Mouse (Mus musculus): ENCODE measurements around the gene Tmigd1.
"Not testable (repeated sequence)": the region's sequence is repeated elsewhere in the genome, so short reads cannot be mapped to it uniquely, and the experiment has no call there.

The Tmigd1 gene

DNA sequence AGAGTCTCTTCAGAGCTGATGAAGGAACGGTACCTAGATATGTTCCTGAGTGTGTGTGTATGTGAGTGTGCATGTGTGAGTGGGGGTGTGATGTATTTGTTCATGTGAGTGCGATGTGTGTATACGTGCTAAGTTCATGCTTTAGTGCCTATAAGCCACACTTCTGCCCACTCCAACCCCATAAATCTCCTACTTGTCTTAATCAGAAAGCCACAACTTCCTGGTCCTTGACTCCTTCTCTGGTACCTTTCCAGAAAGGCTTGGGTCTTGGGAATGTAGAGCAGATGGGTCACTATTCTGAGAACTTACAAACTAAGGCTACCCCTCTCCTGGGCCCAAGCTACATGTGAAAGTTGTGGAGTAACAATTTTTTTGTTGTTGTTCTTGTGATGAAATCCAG lies 3.2 kb upstream of the Tmigd1 start:
- DNase-seq (ENCODE audit: low spot score in 2 of 2): no peak

DNA sequence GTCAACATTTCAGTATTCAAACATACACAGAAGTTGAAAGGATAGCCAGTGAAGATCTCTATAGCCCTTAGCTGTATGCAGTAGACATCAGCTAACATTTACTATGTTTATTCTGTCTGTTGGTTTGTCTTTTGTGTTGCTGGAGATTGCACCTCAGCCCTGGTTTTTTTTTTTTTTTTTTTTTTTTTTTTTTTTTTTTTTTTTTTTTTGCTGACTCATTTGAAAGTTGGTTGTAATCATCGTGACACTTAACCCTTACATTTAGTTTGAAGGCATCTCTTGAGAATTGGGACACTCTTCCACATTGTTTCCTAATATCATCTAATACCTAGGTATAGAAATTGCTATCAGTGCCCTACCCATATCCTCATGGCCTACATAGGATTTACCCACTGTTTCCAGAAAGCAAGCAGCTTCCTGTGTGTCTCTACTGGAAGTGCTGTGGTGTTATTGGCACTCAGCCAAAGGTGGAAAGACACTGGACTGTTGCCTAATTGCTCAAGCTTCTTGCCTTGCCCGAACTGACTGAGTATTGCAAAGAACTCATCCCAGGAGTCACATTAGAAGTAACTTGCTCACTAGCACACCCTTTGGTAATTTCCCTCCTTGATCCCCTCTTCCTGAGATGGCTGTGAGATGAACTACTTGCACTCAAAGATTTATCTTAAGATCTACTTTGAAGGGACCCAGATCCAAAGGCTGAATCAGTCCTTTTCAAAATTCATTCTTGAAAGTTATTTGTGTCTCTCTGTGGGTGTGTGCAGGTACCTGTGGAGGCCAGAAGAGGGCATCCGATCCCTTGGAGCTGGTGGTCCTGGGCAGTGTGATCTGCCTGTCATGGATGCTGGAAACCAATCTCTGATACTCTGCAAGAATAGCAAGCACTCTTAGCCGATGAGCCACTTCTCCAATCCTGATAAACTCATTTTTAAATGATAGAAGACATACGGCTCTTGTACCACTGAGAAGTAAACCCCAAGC lies 1.9 kb upstream of the Tmigd1 start:
- no peak for DNase-seq (ENCODE audit: low spot score in 2 of 2)

DNA sequence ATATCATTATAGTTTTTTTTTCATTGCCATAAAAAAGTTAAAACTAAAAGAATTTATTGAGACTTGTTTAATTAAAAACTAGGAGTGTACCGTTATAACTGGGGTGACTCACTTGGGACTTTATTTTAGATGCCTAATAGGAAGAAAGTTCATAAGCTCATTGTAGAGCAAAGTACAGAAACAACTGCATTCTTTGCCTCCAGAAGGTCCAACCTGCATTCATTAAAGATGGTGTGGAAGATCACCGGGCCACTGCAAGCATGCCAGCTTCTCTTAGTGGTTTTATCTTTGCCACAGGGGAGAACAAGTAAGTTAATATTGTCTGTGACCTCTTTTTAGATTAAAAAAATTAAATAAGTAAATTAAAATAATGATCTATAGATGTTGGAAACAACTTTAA lies 2.4 kb downstream of the Tmigd1 start:
- no peak for DNase-seq (ENCODE audit: low spot score in 2 of 2)

DNA sequence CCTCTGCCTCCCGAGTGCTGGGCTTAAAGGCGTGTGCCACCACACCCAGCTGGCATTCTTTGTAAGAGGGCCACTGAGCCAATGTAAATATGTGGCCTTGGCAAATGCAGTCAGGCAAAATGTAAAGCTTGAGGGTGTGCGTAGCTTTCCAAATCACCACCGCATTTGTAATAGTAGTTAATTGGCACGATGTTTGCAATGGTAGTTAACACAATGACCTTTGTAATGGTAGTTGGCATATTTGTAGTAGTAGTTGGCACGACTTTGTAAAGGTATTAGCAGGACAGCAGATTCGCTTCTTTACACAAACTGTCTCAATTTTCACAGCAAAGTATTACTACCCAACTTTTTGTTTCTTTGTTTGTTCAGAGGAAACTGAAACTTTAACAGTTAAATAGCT lies 6.7 kb downstream of the Tmigd1 start:
- no peak for DNase-seq (ENCODE audit: low spot score in 2 of 2)

DNA sequence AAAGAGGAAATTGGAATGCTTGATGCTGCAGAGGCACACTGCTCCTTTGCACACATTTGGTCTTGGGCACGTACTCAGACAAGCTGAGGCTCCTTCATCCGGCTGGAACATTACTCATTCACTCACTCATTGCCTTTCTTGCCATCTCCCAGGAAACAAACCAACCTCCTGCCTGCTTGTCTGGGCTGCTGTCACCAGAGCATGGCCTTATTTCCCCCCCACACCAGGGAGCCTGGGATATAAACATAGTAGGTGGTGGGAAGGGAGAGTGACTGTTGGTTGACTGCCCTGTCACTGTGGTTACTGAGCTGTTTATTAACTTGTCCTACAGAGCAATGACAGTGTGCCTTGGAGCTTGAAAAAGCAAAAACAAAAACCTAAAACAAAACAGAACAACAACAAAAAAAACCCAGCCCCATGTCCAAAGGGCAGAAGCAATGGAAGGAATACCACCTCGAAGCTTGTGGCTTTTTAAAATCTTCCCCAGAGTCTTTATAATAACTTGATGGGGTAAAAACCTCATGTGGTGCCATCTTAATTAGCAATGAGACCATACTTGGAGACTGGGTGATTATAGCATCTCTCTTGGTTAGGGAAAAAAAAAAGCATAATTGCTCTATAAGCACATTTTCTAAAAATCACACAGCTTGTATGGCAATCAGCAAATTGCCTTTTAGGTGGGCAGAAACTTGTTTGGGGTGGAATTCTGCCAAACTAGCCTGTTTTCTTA lies 9.5 kb downstream of the Tmigd1 start:
- peak in 1 of 2 experiments; percentile 19 for DNase-seq (ENCODE audit: low spot score in 2 of 2)

DNA sequence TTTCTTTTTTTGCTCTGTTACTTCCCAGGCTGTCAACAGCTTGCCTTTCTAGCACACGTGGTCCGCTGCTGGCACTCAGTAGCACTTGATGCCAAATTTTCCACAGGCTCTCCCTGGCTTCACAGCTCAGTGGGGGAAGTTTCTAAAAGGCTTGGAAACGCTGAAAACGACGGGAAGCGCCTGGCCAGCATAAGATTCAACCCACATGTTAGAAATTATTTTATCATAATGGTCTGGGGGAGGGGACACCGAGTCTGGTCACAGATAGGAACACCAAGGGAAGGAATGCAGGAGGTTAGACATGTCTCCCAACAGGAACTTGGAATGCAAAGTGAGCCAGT lies 10.1 kb downstream of the Tmigd1 start:
- peak in 1 of 2 experiments; percentile 21 for DNase-seq (ENCODE audit: low spot score in 2 of 2)

DNA sequence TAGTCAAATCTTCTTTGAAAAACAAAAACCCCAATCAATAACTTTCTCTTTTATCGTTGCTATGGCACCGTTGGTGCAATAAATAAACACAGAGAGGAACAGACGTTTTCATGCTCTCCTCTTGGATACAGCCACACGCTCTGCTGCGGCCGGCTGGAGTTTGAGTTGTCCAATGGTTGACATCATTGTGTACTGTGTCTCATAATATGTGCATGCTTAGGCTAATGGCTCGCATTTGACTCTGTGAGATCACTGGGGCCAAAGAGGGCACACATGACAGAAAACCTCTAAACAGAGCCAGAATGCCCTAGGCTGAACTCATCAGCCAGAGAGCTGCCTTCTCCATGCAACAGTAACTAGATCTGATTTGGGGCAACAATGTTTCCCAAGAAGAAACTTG lies 12.4 kb downstream of the Tmigd1 start:
- no peak for DNase-seq (ENCODE audit: low spot score in 2 of 2)

DNA sequence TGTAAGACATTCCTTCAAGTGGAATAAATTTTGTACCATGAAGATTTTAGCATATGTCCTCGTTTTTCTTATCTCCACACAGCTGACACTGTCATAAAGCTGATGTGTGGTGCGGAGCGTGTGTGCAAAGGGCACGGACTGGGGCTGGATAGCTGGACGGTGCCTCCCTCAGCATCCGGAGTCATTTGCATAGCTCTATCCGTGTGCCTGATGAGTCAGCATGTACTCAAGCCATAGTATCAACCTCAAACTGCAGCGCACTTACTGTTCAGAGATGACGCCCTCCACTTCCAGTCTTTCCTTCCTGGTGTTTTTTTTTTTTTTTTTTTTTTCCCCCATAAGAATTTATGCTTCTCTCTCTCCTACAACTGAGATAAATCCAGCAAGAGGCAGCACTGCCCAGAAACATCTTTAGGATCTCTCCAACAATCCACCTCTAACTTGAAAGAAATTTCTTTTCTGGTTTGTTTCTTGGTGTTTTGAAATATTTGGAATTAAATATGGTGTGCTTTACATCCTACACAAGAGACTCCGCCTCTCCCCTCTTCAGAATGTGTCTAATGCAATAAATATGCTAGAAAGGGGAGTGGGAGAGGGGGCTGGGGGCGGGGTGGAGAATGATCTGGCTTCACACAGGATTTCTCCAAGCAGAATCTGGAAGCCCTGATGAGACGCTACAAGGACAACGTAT lies 14.7 kb downstream of the Tmigd1 start:
- DNase-seq (ENCODE audit: low spot score in 2 of 2): no peak

DNA sequence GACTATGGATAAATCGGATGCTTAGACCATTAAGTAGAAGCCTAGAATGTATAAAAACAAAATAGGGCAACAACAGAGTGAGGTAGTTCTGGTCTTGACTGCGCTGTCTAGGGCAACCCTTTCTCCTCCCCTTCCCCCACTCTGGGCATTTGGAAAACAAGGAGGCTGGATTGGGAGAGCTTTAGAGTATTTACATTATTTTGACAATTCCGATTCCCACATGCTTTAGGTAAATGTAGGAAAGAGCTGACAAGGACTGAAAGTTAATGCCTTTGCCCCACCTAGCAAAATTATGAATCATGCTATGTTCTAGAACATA lies 15.2 kb downstream of the Tmigd1 start:
- DNase-seq (ENCODE audit: low spot score in 2 of 2): no peak

DNA sequence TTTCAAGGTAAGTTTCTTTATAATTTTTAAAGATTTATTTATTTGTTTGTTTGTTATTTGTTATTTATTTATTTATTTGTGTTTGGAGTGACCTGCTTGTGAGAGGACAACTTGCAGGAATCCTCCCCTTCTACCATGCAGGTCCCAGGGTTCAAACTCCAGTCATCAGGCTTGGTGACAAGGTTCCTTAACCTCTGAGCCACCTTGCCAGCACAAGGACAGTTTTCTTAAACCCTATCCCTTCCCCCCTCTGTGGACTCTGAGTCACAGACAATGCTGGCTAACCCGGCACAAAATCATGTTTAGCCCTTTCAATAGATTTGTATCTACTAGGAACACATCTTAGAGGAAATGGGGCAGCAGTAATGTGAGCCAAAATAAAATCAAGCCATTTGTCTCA lies 18.6 kb downstream of the Tmigd1 start:
- DNase-seq (ENCODE audit: low spot score in 2 of 2): no peak

DNA sequence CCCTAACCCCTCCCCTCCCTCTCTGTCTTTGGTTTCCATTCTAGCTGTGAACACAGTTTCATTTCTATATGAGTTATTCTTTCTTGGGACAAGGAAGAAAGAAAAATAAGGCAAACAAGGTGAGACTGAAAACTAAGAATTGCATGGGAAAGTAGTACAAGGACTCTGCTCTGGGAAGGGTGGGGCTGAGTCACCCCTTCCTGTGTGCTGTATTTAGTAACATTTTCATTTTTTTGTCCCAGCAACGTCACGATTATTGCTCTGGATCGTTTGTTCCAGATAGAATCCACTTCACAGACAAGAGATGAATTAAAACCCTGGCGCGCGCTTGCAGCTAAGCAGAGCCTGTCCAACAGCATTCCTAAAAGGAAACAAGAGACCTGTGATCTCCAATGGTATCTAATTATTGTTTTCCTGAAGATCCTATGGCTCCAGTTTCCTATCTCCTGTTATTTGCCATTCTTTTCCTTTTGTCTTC lies 22.8 kb downstream of the Tmigd1 start, which contains the start of gene Blmh:
TSS of gene Blmh (plus strand) at position 51 of the 478 bp plus-strand sequence.
- no peak for DNase-seq (ENCODE audit: low spot score in 2 of 2)

DNA sequence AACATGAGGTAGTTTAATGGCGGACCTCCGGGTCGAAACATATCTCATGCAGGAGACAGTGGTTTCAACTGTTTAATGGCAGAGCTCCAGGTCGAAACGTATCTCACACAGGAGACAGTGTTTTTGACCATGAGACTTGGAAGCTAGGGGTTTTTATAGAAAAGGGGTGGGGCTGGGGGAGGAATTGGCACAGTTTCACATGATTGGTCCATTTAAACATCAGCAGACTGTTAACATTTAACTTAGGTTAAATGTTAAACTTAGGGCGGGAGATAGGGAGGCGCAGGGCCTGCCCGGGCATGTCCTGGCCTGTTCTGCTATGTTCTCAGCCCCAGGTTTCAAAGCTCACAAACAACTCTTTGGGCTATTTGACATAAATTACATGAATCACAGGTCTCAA lies 26.6 kb downstream of the Tmigd1 start:
- DNase-seq (ENCODE audit: low spot score in 2 of 2): not testable (repeated sequence)

DNA sequence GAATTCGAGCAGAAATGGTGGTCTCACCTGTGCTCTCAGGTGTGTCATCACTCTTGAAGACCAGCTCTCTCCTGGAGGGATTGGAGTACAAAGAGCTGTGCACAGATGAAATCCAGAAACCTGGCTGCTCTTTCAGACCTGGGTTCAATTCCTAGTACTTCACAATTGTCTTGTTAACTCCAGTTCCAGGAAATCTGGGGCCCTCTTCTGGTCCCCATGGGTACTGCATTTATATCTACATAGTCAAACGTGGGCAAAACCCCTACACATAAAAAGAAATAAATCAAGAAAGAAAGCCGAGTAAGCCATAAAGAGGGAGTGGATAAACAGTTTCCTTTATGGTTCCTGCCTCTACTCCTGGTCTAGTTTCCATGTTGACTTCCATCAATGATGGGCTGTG lies 31.2 kb downstream of the Tmigd1 start:
- no peak for DNase-seq (ENCODE audit: low spot score in 2 of 2)

DNA sequence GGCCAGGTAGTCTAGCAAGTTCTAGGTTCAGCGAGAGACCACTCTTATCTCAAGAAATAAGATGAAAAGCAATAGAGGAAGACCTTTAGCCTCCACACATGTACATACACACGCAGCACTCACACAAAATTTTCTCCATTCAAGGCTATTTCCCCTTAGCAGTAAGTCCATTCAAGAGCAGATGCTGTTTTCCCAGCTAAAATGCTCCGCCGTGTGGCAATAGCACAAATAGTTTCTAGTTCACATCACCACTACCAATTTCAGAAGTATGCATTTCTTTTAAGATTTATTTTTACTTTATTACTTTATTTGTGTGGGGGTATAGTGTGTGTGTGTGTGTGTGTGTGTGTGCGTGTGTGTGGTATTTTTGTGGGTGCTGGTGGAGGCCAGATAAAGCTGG lies 34.6 kb downstream of the Tmigd1 start:
- no peak for DNase-seq (ENCODE audit: low spot score in 2 of 2)

DNA sequence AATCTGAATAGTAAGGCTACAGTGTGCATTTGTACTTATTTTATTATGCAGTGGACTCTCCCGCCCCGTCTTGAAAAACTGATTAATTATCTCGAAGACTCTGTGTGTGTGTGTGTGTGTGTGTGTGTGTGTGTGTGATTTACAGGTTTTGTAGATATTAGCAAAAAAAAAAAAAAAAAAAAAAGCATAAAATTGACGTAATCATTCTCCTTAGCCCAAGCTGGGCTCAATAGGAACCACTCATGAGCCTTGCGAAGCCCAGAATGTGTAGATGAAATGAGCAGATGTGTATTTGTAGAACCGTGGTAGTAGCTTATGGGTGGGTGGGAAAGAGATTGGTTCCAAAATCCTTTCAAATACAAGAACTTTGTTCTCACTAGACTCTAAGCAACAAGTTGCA lies 42.9 kb downstream of the Tmigd1 start:
- no peak for DNase-seq (ENCODE audit: low spot score in 2 of 2)

DNA sequence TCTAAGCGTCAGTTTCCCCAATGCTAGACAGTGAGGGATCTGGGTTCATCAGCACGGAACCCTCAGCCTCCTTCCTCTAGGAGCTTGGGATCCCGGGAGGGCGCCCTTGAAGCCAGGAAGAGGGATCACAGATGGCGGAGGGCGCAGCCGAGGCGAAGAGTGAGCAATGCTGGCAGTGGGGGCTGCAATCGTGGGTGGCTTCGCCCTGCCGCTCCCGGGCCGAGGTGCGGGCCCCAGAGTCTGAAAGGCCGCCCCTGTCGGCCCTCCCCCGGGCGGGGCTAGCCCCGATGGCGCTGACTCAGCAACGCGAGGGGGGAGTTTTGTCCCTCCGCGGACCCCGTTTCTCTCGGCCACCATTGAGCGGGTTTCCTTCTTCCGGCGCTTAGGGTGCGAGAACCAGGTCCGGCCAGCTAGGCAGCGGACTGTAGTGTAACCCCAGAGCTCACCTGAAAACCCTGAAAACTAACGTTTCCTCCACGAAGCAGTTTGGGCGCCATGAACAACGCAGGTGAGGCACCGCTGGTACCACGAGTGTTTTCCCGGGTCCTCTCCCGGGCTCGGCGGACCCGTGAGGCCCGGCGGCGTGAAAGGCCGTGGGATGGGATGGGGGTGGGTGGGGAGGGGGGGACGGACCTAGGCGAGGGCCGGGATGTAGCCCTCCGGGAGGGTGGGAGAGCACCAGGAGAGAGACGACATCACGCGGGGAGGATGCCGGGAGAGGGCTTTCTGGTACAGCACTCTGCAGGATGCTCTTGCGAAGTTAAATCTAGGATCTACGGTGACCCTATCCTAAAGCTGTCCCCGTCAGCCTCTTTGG lies 43.6 kb downstream of the Tmigd1 start:
- peak; percentile 87 to 92 for DNase-seq (ENCODE audit: low spot score in 2 of 2)

DNA sequence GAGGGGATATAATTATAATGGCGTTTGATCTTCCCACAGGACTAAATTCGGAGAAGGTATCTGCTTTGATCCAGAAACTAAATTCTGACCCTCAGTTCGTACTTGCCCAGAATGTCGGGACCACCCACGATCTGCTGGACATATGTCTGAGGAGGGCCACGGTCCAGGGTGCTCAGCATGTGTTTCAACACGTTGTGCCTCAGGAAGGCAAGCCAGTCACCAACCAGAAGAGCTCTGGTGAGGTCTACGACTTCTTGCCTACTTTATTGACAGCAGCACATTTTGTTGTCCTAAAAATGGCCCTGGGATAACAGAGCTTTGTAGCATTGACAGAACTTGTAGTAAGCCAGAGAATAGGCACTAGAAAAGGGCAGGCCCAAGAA lies 44.2 kb downstream of the Tmigd1 start:
- peak in 1 of 2 experiments; percentile 8 for DNase-seq (ENCODE audit: low spot score in 2 of 2)

DNA sequence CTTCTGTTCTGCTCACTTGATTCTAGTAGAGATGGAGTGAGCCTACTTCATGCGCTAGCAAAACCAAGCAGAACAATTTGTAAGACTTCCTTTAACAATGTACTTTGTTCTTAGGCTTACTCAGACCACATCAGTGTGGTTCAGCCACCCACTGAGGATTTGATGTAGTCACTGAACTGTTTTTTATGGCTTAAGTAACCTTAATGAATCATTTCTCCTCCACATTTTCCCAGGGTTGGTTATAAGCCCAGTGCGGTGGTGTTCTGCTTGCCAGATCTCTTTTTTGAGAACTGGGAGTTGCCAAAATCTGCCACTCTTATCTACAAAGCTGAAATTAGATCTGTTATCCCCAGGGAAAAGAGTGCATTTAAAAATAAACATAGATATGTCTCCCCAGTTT lies 51.6 kb downstream of the Tmigd1 start:
- DNase-seq (ENCODE audit: low spot score in 2 of 2): no peak

DNA sequence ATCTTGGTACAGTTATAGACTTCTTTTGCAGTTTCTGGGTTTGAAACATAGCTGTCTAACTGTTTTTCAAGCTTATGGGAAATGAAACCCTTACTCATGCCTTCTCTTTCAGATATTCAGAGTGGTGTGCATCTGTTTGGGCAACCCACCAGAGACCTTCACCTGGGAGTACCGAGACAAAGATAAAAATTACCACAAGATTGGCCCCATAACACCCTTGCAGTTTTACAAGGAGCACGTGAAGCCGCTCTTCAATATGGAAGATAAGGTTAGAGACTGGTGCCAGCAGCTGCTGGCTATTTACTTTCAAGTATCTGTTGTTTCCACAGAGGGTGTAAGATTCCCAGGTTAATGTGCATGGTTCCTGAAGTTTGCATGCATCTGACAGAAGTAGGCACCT lies 63.7 kb downstream of the Tmigd1 start:
- DNase-seq (ENCODE audit: low spot score in 2 of 2): no peak
